Mouse (Mus musculus): ENCODE results near the gene Zkscan5.

DNA sequence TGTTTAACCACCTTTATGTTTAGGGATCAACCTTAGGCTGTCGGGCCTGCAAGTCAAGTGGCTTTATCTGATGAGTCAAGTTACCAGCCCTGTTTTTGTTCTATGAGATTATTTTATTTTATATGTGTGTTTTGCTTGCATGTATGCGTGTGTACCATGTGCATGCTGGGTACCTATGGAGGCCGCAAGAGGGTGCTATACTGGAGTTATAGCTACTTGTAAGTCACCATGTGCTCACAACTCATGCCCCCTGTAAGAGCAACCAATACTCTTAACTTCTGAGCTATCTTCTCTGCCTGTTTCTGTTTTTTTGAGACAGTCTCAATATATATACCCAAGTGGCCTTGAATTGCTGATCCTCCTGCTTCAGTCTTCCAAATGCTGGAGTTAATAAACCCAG is 9.1 kb downstream of the Zkscan5 start:
- no peak for TF ChIP-seq CTCF (IDR thresholded peaks at IDR 0.05; ENCODE audit: borderline replicate concordance, insufficient read depth, low read depth, low read length)
- TF ChIP-seq POLR2A (IDR thresholded peaks at IDR 0.05; ENCODE audit: borderline replicate concordance, insufficient read depth, low read length), result no peak

All from cerebellum, adult 2 months (tissue).